Mouse (Mus musculus): ENCODE results near the gene Os9.

The Os9 gene

DNA sequence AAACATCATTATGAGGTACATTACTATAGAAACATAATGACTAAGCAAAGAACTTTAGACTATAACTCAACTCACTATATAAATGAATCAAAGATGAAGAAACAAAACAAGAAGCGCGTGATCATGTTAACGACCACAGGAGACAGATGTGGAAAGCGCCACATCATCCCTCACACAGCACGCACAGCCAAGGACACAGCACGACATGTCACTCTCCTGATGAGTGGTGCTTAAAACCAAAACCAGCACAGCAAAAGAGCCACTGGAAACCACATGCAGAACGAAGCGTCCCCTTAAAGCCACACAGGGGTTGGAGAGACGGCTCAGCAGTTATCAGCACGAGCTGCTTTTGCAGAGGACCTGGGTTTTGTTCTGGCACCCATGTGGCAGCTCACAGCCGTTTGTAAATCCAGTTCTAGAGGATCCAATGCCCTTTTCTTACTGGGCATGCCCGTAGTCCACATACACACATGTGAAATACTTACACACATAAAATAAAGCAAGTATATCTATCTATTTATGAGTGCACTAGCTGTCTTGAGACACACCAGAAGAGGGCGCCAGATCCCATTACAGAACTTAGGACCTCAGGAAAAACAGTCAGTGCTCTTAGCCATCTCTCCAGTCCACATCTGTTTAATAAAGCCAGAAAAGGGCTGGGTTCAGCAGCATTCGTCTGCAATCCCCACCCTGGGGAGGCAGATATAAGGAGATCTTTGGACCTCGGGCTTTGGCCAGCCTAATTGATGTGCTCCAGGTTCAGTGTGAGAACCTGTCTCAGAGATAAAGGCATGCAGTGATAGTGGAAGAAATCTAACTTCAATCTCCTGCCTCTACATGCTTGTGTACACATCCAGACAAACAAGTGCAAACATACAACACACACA is 9.7 kb downstream of the Os9 start:
- peak in 1 of 2 experiments; percentile 21 for DNase-seq

- no peak for DNase-seq
Observed at GRCm38 (mm10) chr10:127108262-127108583, 12.7 kb downstream of the Os9 start.

GRCm38 (mm10) chr10:127107563-127108261 is 13.2 kb downstream of the Os9 start:
- no peak for DNase-seq

DNA sequence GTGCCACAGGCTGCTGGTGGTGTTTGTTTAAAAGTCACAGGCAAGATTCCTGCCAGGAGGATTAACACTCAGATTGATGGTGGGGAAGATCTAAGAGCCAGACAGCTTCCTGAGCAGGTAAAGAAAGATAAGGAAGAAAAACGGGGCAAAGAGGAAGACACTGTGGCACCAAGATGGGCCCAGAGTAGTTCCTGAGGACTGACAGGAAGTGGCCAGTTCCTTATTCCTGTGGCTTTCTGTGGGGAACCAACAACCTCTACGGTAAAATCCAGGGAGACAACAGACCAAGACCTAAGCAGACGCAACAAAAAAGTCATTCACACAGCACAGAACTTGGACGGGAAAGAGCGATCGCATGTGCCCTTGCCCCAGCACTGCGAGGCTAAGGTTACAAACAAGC is 17.3 kb downstream of the Os9 start:
- DNase-seq: no peak

DNA sequence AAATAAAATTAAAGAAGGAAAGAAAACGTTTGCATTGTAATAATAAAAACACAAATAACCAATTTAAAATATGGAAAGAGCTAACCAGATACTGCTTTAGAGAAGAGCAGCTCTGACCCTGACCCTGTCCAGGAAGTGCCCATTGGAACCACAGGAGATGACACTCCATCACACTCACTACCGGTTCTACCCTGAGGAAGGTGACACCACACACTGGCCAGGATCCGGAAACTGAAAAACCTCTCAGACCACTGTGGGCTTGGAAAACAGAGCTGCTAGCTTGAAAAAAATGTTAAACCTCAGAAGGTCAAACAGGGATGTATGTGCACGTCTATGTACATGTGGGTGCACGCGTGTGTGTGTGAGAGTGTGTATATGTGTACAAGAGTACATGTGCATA is 19.8 kb downstream of the Os9 start:
- no peak for DNase-seq

- no peak for DNase-seq
Observed at GRCm38 (mm10) chr10:127100414-127100813, 20.5 kb downstream of the Os9 start.

DNA sequence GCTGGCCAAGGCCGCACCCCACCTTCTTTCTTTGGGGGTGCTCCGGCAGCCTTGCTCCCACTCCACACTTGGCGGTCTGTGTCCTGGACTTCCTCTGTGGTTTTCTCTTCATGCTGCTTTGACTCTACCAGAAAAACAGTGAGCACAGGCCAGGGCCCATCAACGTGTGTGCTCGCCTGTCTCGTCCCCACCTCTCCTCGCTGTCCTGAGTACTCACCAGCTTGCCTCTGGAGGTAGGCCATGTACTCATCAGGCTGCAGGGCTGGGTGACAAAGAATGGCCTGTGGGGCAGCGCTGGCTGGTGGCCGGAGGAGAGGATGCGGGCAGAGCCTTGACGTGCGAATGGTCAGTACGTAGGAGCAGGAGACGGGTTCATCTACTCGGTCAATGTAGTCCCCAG is 21.1 kb downstream of the Os9 start:
- no peak for DNase-seq

GRCm38 (mm10) chr10:127099191-127099590 is 21.7 kb downstream of the Os9 start:
- no peak for DNase-seq

- no peak for DNase-seq
Observed at GRCm38 (mm10) chr10:127098514-127098913, 22.4 kb downstream of the Os9 start.

DNA sequence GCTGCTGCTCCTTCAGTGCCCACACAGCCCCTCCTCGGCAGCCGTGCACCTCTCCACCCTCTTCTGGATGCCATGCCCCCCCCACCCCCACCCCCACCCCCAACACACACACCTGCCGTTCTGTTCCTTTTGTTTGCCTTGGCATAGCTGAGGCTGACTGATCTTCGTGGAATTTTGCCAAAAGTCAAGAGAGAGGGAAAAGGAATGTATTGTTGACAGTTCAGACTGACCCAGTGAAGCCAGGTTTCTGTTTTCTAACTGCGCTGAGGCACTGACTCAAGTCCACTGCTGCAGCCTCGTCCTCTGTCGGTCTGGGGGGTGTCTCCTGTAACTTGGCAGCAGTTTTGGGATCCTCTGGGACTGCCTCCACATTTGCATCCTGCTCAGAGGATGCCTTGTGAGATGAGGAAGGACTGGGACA is 26.5 kb downstream of the Os9 start:
- DNase-seq: peak in 1 of 2 experiments; percentile 39

- DNase-seq: no peak
Observed at GRCm38 (mm10) chr10:127092742-127093141, 28.2 kb downstream of the Os9 start.

DNA sequence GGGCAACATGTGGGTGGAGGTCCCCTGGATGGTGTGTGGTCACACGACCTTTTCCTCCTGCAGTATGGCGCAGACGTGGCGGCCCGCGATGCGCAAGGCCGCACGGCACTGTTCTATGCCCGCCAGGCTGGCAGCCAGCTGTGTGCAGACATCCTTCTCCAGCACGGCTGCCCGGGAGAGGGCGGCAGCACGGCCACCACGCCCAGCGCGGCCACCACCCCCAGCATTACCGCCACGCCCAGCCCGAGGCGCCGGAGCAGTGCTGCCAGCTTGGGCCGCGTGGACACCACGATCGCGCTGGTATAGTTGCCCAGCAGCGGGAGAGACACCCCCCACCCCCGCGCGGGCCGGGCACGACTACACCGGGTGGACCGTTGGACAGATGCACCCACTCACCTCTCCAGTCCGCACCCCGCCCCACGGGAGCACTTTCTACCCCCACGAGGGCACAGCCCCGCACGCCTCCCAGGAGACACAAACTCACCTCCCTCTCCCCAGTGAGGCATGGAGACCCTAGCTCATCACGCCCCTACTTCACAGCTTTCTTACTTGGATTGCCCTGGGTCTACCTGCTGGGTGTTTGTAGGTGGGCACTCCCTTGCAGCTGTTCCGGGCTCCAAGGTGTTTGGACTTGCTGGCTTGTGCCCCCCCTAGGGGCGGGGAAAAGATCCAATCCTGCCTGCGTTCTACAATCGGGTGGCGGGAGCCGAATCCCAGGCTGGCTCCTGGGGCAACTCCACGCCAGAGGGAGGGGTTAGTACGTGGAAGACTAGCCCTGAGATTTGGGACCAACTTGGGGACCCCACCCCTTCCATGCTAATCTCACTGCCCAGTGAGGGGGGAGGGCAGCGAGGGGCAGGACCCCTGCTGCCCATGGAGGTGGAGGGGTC is 29.2 kb downstream of the Os9 start:
- peak in 1 of 2 experiments; percentile 71 for DNase-seq

- DNase-seq: peak; percentile 73 to 90
Observed at GRCm38 (mm10) chr10:127090560-127091411, 30.1 kb downstream of the Os9 start.

GRCm38 (mm10) chr10:127085633-127086032 is 35.3 kb downstream of the Os9 start:
- DNase-seq: no peak

DNA sequence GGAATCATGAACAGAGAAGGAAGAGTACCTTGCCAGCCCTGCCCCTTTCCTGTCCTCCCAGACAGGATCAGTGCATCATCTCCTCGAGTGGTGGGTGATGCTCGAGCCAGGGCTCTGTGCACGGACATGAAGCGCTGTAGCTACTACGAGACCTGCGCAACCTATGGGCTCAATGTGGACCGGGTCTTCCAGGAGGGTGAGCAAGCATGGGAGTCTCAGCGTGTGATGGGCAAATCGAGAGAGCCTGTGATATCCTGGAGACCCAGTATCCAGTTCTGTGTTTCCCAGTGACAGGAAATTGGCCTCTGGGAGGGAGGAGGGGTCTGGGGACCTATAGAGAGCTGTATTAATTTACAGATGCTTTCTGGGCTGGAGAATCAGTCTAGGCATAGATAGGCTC is 35.9 kb downstream of the Os9 start:
- no peak for DNase-seq

GRCm38 (mm10) chr10:127083915-127084306 is 37.0 kb downstream of the Os9 start:
- DNase-seq: no peak

DNA sequence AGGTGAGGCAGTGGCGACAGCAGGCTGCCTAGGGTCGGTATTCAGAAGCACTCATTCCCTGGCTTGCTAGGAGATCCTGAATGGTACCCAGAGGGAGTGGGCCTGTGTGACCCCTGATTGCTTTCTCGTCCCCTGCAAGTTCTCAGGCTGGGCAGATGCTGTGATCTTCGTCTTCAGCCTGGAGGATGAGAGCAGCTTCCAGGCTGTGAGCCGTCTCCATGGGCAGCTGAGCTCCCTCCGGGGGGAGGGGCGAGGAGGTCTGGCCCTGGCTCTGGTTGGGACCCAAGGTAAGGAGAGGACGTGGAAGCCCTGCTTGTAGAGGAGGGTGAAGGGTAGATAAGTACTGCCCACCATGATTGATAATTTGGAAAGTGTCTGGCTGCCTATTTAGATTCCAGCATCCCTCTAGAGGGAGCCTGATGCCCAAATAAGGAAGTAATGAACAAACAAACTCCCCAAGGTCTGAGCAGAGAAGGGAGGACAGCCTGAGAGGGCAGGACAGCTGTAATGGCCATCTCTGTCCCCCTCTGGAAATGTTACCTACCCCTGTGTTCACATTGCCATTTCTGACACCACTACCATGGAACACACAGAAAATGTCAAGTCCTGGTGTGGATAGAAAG is 37.5 kb downstream of the Os9 start:
- no peak for DNase-seq

- DNase-seq: no peak
Observed at GRCm38 (mm10) chr10:127081996-127082620, 38.8 kb downstream of the Os9 start.

GRCm38 (mm10) chr10:127080901-127081780 is 39.8 kb downstream of the Os9 start:
- DNase-seq: peak in 1 of 2 experiments; percentile 39
